Mouse (Mus musculus): Measurements from ENCODE around the gene Rfx2. TPM values are rescaled to one million over a fixed set of nuclear protein-coding genes. Genes with fewer than 3 reads are reported as not detected.

Rfx2 gene
- polyA plus RNA-seq, 1 experiment from 2014 or later: 4.8 TPM

DNA sequence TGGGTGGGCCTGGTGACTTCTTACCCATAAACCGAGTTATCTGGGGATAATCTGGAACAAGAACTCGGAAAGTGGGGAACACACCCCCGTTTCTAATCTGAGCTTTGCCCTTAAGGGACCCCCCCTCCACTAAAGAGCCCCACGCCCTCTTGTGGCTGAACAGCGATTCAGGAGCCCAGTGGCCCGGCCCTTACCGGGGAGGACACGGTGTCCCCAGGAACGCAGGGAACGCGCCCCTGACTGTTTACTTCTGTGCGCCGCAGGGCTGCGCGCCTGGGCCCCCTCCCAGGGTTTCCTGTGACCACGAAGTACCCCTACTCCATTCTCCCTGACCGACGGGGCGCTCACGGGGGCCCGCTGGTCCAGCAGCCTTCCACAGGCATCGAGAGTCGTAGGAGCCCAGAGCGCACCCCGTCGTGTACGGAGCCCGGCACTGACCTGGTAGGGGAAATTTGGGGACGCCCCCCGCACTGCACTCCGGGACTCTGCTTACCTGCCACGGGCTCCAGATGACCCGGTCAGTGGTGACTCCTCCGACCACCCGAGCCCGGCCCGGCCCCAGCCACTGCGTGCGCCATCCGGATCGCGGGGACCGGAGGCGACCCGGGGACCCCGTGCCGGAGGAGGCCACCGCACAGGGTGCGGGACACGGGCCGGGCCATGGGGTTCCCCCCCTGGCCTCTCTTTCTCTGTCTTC, 74.0 kb downstream of the Rfx2 start:
- peak overlapping the region; percentile 38 for H3K4me3 ChIP-seq (ENCODE audit: low read depth, low read length)
- H3K4me1 ChIP-seq (ENCODE audit: control insufficient read depth, insufficient read depth, low read length): peaks cover 17% of the 10 kb centered on the region
- peak overlapping the region; percentile 74 for H3K4me2 ChIP-seq
- DNase-seq (ENCODE audit: low spot score, missing footprints) (peak; percentile 89), ATAC-seq (ENCODE audit: low FRiP score) (peak; percentile 6; the same call in 1 of the 2 replicates)
- 1% methylated on average over 51 of the region's 51 CpGs for WGBS
- no peak overlapping the region for H3K27ac ChIP-seq (ENCODE audit: low read depth, low read length)
- no peaks in the 10 kb centered on the region for H3K36me3 ChIP-seq (ENCODE audit: control insufficient read depth, insufficient read depth, low read length)
- no peaks in the 10 kb centered on the region for H3K9me3 ChIP-seq (ENCODE audit: control insufficient read depth, low read length)
- peak overlapping the region; percentile 60 for H3K9ac ChIP-seq (ENCODE audit: low read length)
- peaks cover 60% of the 10 kb centered on the region for H3K27me3 ChIP-seq (ENCODE audit: control insufficient read depth, insufficient read depth, low read length)

GRCm38 (mm10) chr17:56754271-56755185, 76.3 kb downstream of the Rfx2 start:
- H3K9me3 ChIP-seq (ENCODE audit: control insufficient read depth, low read length): no peaks in the 10 kb centered on the region
- H3K9ac ChIP-seq (ENCODE audit: low read length): no peak overlapping the region
- H3K4me1 ChIP-seq (ENCODE audit: control insufficient read depth, insufficient read depth, low read length): peaks cover 14% of the 10 kb centered on the region
- H3K36me3 ChIP-seq (ENCODE audit: control insufficient read depth, insufficient read depth, low read length): no peaks in the 10 kb centered on the region
- no peak overlapping the region for H3K4me2 ChIP-seq
- no peak overlapping the region for H3K4me3 ChIP-seq (ENCODE audit: low read depth, low read length)
- WGBS: 13% methylated on average over 36 of the region's 36 CpGs
- no peak for ATAC-seq (ENCODE audit: low FRiP score)
- DNase-seq (ENCODE audit: low spot score, missing footprints): peak; percentile 89
- H3K27ac ChIP-seq (ENCODE audit: low read depth, low read length): no peak overlapping the region
- H3K27me3 ChIP-seq (ENCODE audit: control insufficient read depth, insufficient read depth, low read length): peaks cover 67% of the 10 kb centered on the region

DNA sequence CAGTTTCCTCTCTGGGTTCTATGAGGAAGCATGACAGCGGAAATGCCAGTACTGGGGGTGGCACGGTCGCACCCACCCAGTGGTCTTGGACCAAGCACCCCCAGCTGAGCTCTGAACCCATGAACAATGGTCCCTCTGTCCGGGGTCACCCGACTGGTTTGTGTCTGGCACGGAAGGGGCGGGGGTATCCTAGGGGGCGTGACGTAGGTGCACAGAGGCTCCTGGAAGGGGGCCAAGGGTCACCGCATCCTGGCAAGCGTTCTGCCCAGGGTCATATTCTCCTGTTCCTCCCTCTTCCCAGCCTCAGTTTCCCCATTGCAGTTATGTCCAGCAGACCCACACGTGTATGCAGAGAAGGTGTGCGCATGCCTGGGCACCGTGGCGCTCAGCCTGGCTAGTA, 77.4 kb downstream of the Rfx2 start:
- Histone ChIP-seq H3K4me1 (ENCODE audit: control insufficient read depth, insufficient read depth, low read length) (peaks cover 14% of the 10 kb centered on the region), H3K27ac (ENCODE audit: low read depth, low read length) (no peak overlapping the region), H3K27me3 (ENCODE audit: control insufficient read depth, insufficient read depth, low read length) (peaks cover 67% of the 10 kb centered on the region), H3K9ac (ENCODE audit: low read length) (no peak overlapping the region), H3K36me3 (ENCODE audit: control insufficient read depth, insufficient read depth, low read length) (no peaks in the 10 kb centered on the region), H3K4me3 (ENCODE audit: low read depth, low read length) (no peak overlapping the region), H3K9me3 (ENCODE audit: control insufficient read depth, low read length) (no peaks in the 10 kb centered on the region), H3K4me2 (no peak overlapping the region)
- ATAC-seq (ENCODE audit: low FRiP score): no peak
- no peak for DNase-seq (ENCODE audit: low spot score, missing footprints)
- 22% methylated on average over 15 of the region's 15 CpGs for WGBS

DNA sequence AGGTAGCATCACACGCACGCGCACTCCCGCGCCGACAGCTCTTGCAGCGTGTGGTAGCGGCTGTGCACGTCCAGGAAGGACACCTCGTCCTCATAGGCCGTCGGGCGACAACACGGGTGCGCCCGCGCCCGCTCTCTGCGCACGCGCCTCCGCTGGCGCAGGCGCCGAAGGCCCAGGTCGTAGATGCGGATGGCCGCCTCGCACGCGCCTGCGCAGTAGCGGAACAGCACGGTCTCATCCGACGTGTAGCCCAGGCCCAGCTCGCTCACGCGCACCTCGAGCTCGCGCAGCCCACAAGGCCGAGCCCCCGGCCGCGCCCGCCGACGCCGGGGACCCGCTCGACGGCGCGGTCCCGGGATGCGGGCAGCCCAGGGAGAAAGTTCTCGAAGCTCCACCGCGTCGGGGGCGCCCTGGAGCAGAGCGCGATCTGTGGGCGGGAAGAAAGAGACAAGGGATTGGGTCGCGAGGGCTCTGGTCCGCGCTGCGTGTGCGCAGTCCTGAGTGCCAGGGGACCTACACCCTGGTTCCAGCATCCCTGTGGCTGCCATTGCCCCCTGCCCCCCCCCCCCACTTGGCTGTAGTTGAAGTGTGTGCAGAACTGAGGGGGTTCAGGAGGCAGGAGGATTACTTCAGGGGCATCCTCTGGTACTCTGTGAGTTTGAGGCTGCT, 79.3 kb downstream of the Rfx2 start:
- DNase-seq (ENCODE audit: low spot score, missing footprints) (peak; percentile 93), ATAC-seq (ENCODE audit: low FRiP score) (peak; percentile 68)
- WGBS: 20% methylated on average over 71 of the region's 71 CpGs
- Histone ChIP-seq H3K9me3 (ENCODE audit: control insufficient read depth, low read length) (no peaks in the 10 kb centered on the region), H3K4me3 (ENCODE audit: low read depth, low read length) (peak overlapping the region; percentile 8; the same call in 1 of the 2 replicates), H3K4me1 (ENCODE audit: control insufficient read depth, insufficient read depth, low read length) (no peaks in the 10 kb centered on the region), H3K27me3 (ENCODE audit: control insufficient read depth, insufficient read depth, low read length) (peaks cover 54% of the 10 kb centered on the region), H3K27ac (ENCODE audit: low read depth, low read length) (no peak overlapping the region), H3K9ac (ENCODE audit: low read length) (0 out of 2 replicates have a peak overlapping the region, but pooled peaks have one; percentile 9), H3K36me3 (ENCODE audit: control insufficient read depth, insufficient read depth, low read length) (no peaks in the 10 kb centered on the region), H3K4me2 (peak overlapping the region; percentile 33)

GRCm38 (mm10) chr17:56744173-56744572, 86.6 kb downstream of the Rfx2 start:
- 67% methylated on average over 5 of the region's 5 CpGs for WGBS
- Histone ChIP-seq H3K4me3 (ENCODE audit: low read depth, low read length) (no peak overlapping the region), H3K9ac (ENCODE audit: low read length) (no peak overlapping the region), H3K4me2 (no peak overlapping the region), H3K36me3 (ENCODE audit: control insufficient read depth, insufficient read depth, low read length) (no peaks in the 10 kb centered on the region), H3K9me3 (ENCODE audit: control insufficient read depth, low read length) (no peaks in the 10 kb centered on the region), H3K4me1 (ENCODE audit: control insufficient read depth, insufficient read depth, low read length) (no peaks in the 10 kb centered on the region), H3K27me3 (ENCODE audit: control insufficient read depth, insufficient read depth, low read length) (no peaks in the 10 kb centered on the region), H3K27ac (ENCODE audit: low read depth, low read length) (no peak overlapping the region)
- DNase-seq (ENCODE audit: low spot score, missing footprints) (no peak), ATAC-seq (ENCODE audit: low FRiP score) (no peak)

- no peak overlapping the region for H3K4me2 ChIP-seq
- H3K27ac ChIP-seq (ENCODE audit: low read depth, low read length): no peak overlapping the region
- no peaks in the 10 kb centered on the region for H3K4me1 ChIP-seq (ENCODE audit: control insufficient read depth, insufficient read depth, low read length)
- H3K36me3 ChIP-seq (ENCODE audit: control insufficient read depth, insufficient read depth, low read length): no peaks in the 10 kb centered on the region
- H3K9ac ChIP-seq (ENCODE audit: low read length): no peak overlapping the region
- 79% methylated on average over 17 of the region's 17 CpGs for WGBS
- H3K27me3 ChIP-seq (ENCODE audit: control insufficient read depth, insufficient read depth, low read length): no peaks in the 10 kb centered on the region
- no peaks in the 10 kb centered on the region for H3K9me3 ChIP-seq (ENCODE audit: control insufficient read depth, low read length)
- ATAC-seq (ENCODE audit: low FRiP score): no peak
- no peak overlapping the region for H3K4me3 ChIP-seq (ENCODE audit: low read depth, low read length)
- peak; percentile 77 for DNase-seq (ENCODE audit: low spot score, missing footprints)
Observed at GRCm38 (mm10) chr17:56740788-56741160, 90.0 kb downstream of the Rfx2 start.

DNA sequence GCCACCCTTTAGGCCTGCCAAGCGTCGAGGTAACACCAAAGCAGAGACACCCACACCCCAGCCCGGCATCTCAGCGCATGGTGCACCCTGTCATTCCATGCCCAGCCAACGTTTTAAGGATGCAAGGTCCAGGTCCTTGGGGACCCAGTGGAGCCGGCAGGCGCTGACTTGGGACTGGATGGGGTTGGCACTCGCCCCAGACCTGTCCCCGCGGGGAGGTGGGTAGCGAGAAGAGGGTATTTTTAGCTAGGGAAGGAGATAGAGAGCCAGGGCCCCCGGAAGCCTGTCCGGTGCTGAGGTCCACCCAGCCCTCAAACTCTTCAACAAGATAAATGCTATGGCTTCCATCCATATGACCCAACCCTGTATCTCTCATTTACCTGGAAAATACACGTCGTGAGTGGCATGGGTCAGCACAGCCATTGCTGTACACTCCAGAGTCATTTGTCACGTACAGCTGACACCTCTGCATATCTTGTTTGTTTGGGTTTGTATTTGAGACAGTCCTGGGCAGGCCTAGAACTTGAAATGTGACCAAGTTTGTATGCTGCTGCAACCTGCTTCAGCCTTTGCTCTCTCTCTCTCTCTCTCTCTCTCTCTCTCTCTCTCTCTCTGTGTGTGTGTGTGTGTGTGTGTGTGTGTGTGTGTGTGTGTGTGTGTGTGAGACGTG, 90.6 kb downstream of the Rfx2 start:
- Histone ChIP-seq H3K4me2 (no peak overlapping the region), H3K9me3 (ENCODE audit: control insufficient read depth, low read length) (no peaks in the 10 kb centered on the region), H3K4me3 (ENCODE audit: low read depth, low read length) (no peak overlapping the region), H3K27me3 (ENCODE audit: control insufficient read depth, insufficient read depth, low read length) (no peaks in the 10 kb centered on the region), H3K27ac (ENCODE audit: low read depth, low read length) (no peak overlapping the region), H3K4me1 (ENCODE audit: control insufficient read depth, insufficient read depth, low read length) (no peaks in the 10 kb centered on the region), H3K36me3 (ENCODE audit: control insufficient read depth, insufficient read depth, low read length) (no peaks in the 10 kb centered on the region), H3K9ac (ENCODE audit: low read length) (no peak overlapping the region)
- WGBS: 85% methylated on average over 17 of the region's 17 CpGs
- no peak for ATAC-seq (ENCODE audit: low FRiP score)
- peak; percentile 54 for DNase-seq (ENCODE audit: low spot score, missing footprints)

GRCm38 (mm10) chr17:56738221-56738620, 92.6 kb downstream of the Rfx2 start:
- no peak overlapping the region for H3K27ac ChIP-seq (ENCODE audit: low read depth, low read length)
- H3K36me3 ChIP-seq (ENCODE audit: control insufficient read depth, insufficient read depth, low read length): no peaks in the 10 kb centered on the region
- no peaks in the 10 kb centered on the region for H3K9me3 ChIP-seq (ENCODE audit: control insufficient read depth, low read length)
- H3K4me1 ChIP-seq (ENCODE audit: control insufficient read depth, insufficient read depth, low read length): no peaks in the 10 kb centered on the region
- no peak for ATAC-seq (ENCODE audit: low FRiP score)
- no peak overlapping the region for H3K4me3 ChIP-seq (ENCODE audit: low read depth, low read length)
- H3K4me2 ChIP-seq: no peak overlapping the region
- no peaks in the 10 kb centered on the region for H3K27me3 ChIP-seq (ENCODE audit: control insufficient read depth, insufficient read depth, low read length)
- 80% methylated on average over 10 of the region's 10 CpGs for WGBS
- H3K9ac ChIP-seq (ENCODE audit: low read length): no peak overlapping the region
- DNase-seq (ENCODE audit: low spot score, missing footprints): no peak

Measured in midbrain, embryonic 11.5 days (tissue).